Comparison of ENCODE assay signal across 23 mouse cellular contexts in genomic region chr4:101674790-101675189, GRCm38 (mm10). TPM values are rescaled to one million over a fixed set of nuclear protein-coding genes. Genes with fewer than 3 reads are reported as not detected.
DNase-seq lines count a peak whose midpoint lies in the region; ATAC-seq lines count a peak whose summit lies in the region.
"Had no signal": no experiment of that assay in that cellular context is flagged by ENCODE, and none has a peak within 500 bp of the region (broad histone marks: within the 10 kb centered on the region; RNA-seq: fewer than 3 reads in every experiment).

No protein-coding gene starts in this region.

- peak; percentile 70 for ATAC-seq in liver, embryonic 13.5 days (ENCODE audit: low read depth)
- ATAC-seq in stomach, embryonic 15.5 days (ENCODE audit: insufficient read depth, low FRiP score, low read depth), result peak; percentile 66; the same call in 1 of the 2 replicates
- ATAC-seq: forebrain, embryonic 16.5 days; hindbrain, postnatal 0 days; midbrain, embryonic 13.5 days had no signal

- intact Hi-C loops in heart, postnatal 14 days (cut with DNase I), result no loop called here

- H3K4me2 ChIP-seq in liver, embryonic 13.5 days, result no peak overlapping the region
- no peak overlapping the region for H3K4me2 ChIP-seq in stomach, embryonic 15.5 days
- H3K4me2 ChIP-seq: heart, embryonic 13.5 days; midbrain, embryonic 13.5 days; neural tube, embryonic 13.5 days had no signal

- H3K9ac ChIP-seq in liver, embryonic 13.5 days, result no peak overlapping the region
- no peak overlapping the region for H3K9ac ChIP-seq in stomach, embryonic 15.5 days
- H3K9ac ChIP-seq: heart, embryonic 13.5 days; midbrain, embryonic 13.5 days; neural tube, embryonic 13.5 days had no signal

- H3K36me3 ChIP-seq in liver, embryonic 13.5 days, result no peaks in the 10 kb centered on the region
- no peaks in the 10 kb centered on the region for H3K36me3 ChIP-seq in stomach, embryonic 15.5 days
- H3K36me3 ChIP-seq: G1E; heart, embryonic 13.5 days; midbrain, embryonic 13.5 days; neural tube, embryonic 13.5 days had no signal

- H3K9me3 ChIP-seq in liver, embryonic 13.5 days (replicated peaks), result no peaks in the 10 kb centered on the region
- H3K9me3 ChIP-seq in stomach, embryonic 15.5 days, result no peaks in the 10 kb centered on the region
- H3K9me3 ChIP-seq: G1E; heart, embryonic 13.5 days; midbrain, embryonic 13.5 days; neural tube, embryonic 13.5 days had no signal

- no peak overlapping the region for H3K4me3 ChIP-seq in liver, embryonic 13.5 days (replicated peaks)
- H3K4me3 ChIP-seq in stomach, embryonic 15.5 days (replicated peaks), result no peak overlapping the region
- H3K4me3 ChIP-seq: erythroblast, embryonic 14.5 days; heart, embryonic 13.5 days; midbrain, embryonic 13.5 days; neural tube, embryonic 13.5 days had no signal

- H3K27ac ChIP-seq in liver, embryonic 13.5 days, result no peak overlapping the region
- no peak overlapping the region for H3K27ac ChIP-seq in stomach, embryonic 15.5 days
- H3K27ac ChIP-seq: heart, embryonic 13.5 days; hindbrain, postnatal 0 days; macrophage; midbrain, embryonic 13.5 days; neural tube, embryonic 13.5 days had no signal

- H3K27me3 ChIP-seq in liver, embryonic 13.5 days, result no peaks in the 10 kb centered on the region
- H3K27me3 ChIP-seq in stomach, embryonic 15.5 days (replicated peaks), result no peaks in the 10 kb centered on the region
- H3K27me3 ChIP-seq: heart, embryonic 13.5 days; midbrain, embryonic 13.5 days; neural tube, embryonic 13.5 days had no signal

- 43% methylated on average over 5 of the region's 5 CpGs for WGBS in liver, embryonic 13.5 days (ENCODE audit: insufficient replicate concordance)
- WGBS in stomach, embryonic 15.5 days, result 62% methylated on average over 5 of the region's 5 CpGs

- H3K4me1 ChIP-seq in liver, embryonic 13.5 days (replicated peaks), result no peaks in the 10 kb centered on the region
- H3K4me1 ChIP-seq in stomach, embryonic 15.5 days, result no peaks in the 10 kb centered on the region
- H3K4me1 ChIP-seq: heart, embryonic 13.5 days; midbrain, embryonic 13.5 days; neural tube, embryonic 13.5 days had no signal

- DNase-seq in heart, adult 11 months, result peak; percentile 64
- DNase-seq in heart, postnatal 14 days, result no peak
- peak; percentile 33 for DNase-seq in adipocyte (ENCODE audit: low spot score)
- DNase-seq in liver, embryonic 13.5 days, result no peak
- no peak for DNase-seq in frontal cortex, postnatal 14 days (ENCODE audit: low spot score in 2 of 2)
- DNase-seq in urinary bladder, adult 18-20 months (ENCODE audit: low spot score in 2 of 2), result no peak
- DNase-seq: adrenal gland, postnatal 25 days; cerebellum, adult 11-12 months; cerebellum, postnatal 10 days; heart, postnatal 10 days; kidney, adult 11 months; lung, adult 18-20 months; right cerebral cortex, postnatal 4 days had no signal

RNA-seq across cellular contexts. Expression of gene Leprot, which starts 27.3 kb away (rescaled TPM):
- 10 to 100 TPM; 31.5 to 33.1 TPM for total RNA-seq in heart, postnatal 14 days (2021)
- polyA plus RNA-seq in liver, embryonic 13.5 days (2015; fragmentation: Nextera tagmentation; extraction: Ambion mirVana), result 50.8 and 57.5 TPM in 2 replicates
- polyA plus RNA-seq in stomach, embryonic 15.5 days (2015; fragmentation: Nextera tagmentation; extraction: Ambion mirVana), result 86.9 and 87.0 TPM in 2 replicates

RNA-seq across cellular contexts. Expression of gene Lepr, which starts 42.4 kb away (rescaled TPM):
- total RNA-seq in heart, postnatal 14 days (2021), result 10 to 100 TPM; 11.2 to 11.9 TPM
- 0.50 and 0.66 TPM in 2 replicates for polyA plus RNA-seq in liver, embryonic 13.5 days (2015; fragmentation: Nextera tagmentation; extraction: Ambion mirVana)
- 2.3 and 3.0 TPM in 2 replicates for polyA plus RNA-seq in stomach, embryonic 15.5 days (2015; fragmentation: Nextera tagmentation; extraction: Ambion mirVana)
- total RNA-seq: megakaryocyte-erythroid progenitor cell, adult 5-6 weeks had no signal
- polyA plus RNA-seq: erythroblast, embryonic 14.5 days; G1E; macrophage had no signal

Comparison
In these comparisons a context has a peak if more than half of its experiments do, and no peak if none do; other contexts are left out.
1. DNase-seq: peak in heart, adult 11 months (single experiment) and adipocyte (single experiment); none in heart, postnatal 14 days (0 of 2), liver, embryonic 13.5 days (single experiment), frontal cortex, postnatal 14 days (0 of 2) and urinary bladder, adult 18-20 months (0 of 2).